Mouse (Mus musculus) left cerebral cortex, adult 2 months (tissue): ENCODE results near the gene Plcd4. TPM values are rescaled to one million over a fixed set of nuclear protein-coding genes. Genes with fewer than 3 reads are reported as not detected.
"Not testable (repeated sequence)": the region's sequence is repeated elsewhere in the genome, so short reads cannot be mapped to it uniquely, and the experiment has no call there.

Source experiments
- DNase-seq, 2 experiments: peaks; one replicate each; pipeline ENCODE4 v3.0.0; 2021 to 2022; ENCODE audit warnings: low spot score in 2 of 2, mixed read lengths in 1 of 2; ENCODE audit errors: extremely low spot score in 1 of 2
- H3K27ac ChIP-seq: fragments of 200-600 bp; 2 replicates; pipeline ENCODE4 v1.8.1; 2022
- H3K4me3 ChIP-seq: fragments of 200-600 bp; 2 replicates; pipeline ENCODE4 v1.8.1; 2022
- CTCF ChIP-seq: fragments of 200-600 bp; IDR thresholded peaks from 2 replicates; pipeline ENCODE4 v1.8.1; 2022; ENCODE audit warnings: antibody characterized with exemption, mild to moderate bottlenecking, moderate library complexity
- intact Hi-C: fragments of 180-260 bp; cut with DNase I; formaldehyde crosslinking; loops from one replicate; pipeline ENCODE4 v1.15.1; 2025
- long read RNA-seq, 2 experiments: library from polyadenylated mRNA; stranded (forward); transcript quantifications; one replicate each; pipeline ENCODE4 v2.0.0; 2021; ENCODE audit warnings: borderline mapping rate in 2 of 2
- total RNA-seq, 2 experiments: library from RNA; stranded (reverse); gene quantifications; 2 replicates each; pipeline ENCODE4 v1.2.3; 2021

Gene Plcd4
- total RNA-seq = 10 to 100 TPM; 16.0 to 16.7 TPM
- long read RNA-seq, experiment 1, transcript Plcd4-204 (17 exons, 2,720 nt) = major isoform, 25 of 30 reads
- long read RNA-seq, experiment 1, partial matches to known transcripts = 1 of 30 reads
- long read RNA-seq, experiment 1, other reads (novel, unspliced or antisense) = 4 of 30 reads
- long read RNA-seq, experiment 2, transcript Plcd4-204 (17 exons, 2,720 nt) = major isoform, 8 of 18 reads
- long read RNA-seq, experiment 2, partial matches to known transcripts = 0 of 18 reads
- long read RNA-seq, experiment 2, other reads (novel, unspliced or antisense) = 10 of 18 reads

- peak within 1 kb of the TSS; percentile 47 for H3K27ac ChIP-seq
- no peak for TF ChIP-seq CTCF
- H3K4me3 ChIP-seq = peak within 1 kb of the TSS; percentile 32; the same call in 1 of the 2 replicates
- intact Hi-C loops = no loop called here
- DNase-seq = peak in 1 of 2 experiments; percentile 16
These were observed at the start of gene Plcd4 for GRCm38 (mm10) chr1:74542451-74542961. Gene Plcd4 (plus strand): TSS chr1:74542888.

DNA sequence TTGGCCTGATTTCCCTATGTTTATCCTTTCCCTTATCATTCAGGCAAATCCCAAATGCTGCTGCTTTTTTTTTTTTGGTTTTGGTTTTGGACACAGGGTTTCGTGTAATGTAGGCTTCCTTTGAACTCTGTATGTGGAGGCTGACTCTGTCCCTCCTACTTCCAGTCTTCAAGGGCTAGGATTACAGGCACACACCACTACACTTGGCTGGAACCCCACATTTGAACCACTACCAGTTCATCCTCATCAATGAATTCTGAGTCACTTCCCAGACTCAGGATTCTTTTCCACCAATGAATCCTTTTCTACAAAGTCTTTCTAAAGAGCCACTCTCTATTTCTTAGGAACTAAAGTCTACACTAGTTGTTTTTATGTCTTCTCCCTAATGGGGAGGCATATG is 41.6 kb upstream of the Plcd4 start:
- H3K27ac ChIP-seq = no peak overlapping the region
- no peak overlapping the region for H3K4me3 ChIP-seq
- DNase-seq = no peak
- intact Hi-C loops = no loop called here
- TF ChIP-seq CTCF = no peak

DNA sequence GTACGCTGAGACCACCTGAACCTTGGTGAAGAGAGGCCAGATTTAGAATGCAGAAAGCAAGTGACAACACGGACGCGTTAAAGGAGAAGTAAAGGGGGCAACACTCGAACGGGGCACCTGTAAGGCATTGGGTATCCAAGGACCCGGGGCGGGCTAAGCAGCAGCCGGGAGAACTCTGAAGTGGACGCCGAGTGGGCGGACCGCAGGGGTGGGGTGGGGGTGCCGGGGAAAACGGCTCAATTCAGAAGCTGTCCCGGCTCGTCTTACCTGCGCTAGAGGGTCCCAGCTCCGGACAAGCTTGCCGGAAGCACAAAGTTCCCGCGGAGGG is 37.3 kb upstream of the Plcd4 start:
- no peak for DNase-seq
- H3K27ac ChIP-seq = peak overlapping the region; percentile 54; the same call in 1 of the 2 replicates
- intact Hi-C loops = loop anchor here (5.0 kb wide), 1 partner anchor 82 kb away; the partner anchor contains the start of genes Bcs1l and Zfp142
- no peak for TF ChIP-seq CTCF
- H3K4me3 ChIP-seq = peak overlapping the region; percentile 77

GRCm38 (mm10) chr1:74505721-74506464 is 36.8 kb upstream of the Plcd4 start, which contains the start of gene Cnot9:
Gene Cnot9 (plus strand): TSS chr1:74506058.
- Histone ChIP-seq H3K27ac (peak within 1 kb of the TSS; percentile 93), H3K4me3 (peak within 1 kb of the TSS; percentile 77)
- peak; percentile 100 for DNase-seq
- intact Hi-C loops = loop anchor here (5.0 kb wide), 1 partner anchor 81 kb away; the partner anchor contains the start of genes Bcs1l and Zfp142
- TF ChIP-seq CTCF = no peak

DNA sequence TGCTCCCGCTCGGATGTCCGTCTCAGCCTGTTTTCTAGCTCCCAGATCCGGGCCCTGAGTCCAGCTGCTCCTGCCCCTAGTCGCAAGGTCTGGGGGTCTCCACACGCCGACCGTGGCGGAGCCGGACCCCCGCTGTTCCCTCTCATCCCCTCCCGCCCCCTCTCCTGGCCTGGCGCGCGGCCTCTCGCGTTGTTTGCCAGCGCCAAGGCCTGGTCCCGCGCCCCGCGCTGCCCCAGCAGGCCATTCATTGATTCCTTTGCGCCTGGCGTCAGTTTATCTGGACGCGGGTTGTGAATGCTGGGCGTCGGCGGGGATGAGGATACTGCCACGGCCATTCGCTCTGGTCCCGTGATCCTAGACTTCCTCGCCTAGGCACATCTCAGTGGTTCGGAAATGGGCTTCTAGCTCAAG is 36.2 kb upstream of the Plcd4 start:
- intact Hi-C loops = loop anchor here (5.0 kb wide), 1 partner anchor 81 kb away; the partner anchor contains the start of genes Bcs1l and Zfp142
- peak overlapping the region; percentile 93 for H3K27ac ChIP-seq
- TF ChIP-seq CTCF = no peak
- DNase-seq = peak in 1 of 2 experiments; percentile 45
- H3K4me3 ChIP-seq = peak overlapping the region; percentile 77

- Histone ChIP-seq H3K27ac (no peak overlapping the region), H3K4me3 (no peak overlapping the region)
- no peak for TF ChIP-seq CTCF
- intact Hi-C loops = loop anchor here (5.0 kb wide), 1 partner anchor 80 kb away; the partner anchor contains the start of genes Bcs1l and Zfp142
- no peak for DNase-seq
These were observed 34.9 kb upstream of the Plcd4 start for GRCm38 (mm10) chr1:74507780-74508179.

- TF ChIP-seq CTCF = no peak
- H3K4me3 ChIP-seq = no peak overlapping the region
- intact Hi-C loops = no loop called here
- DNase-seq = no peak
- H3K27ac ChIP-seq = no peak overlapping the region
These were observed 31.4 kb upstream of the Plcd4 start for GRCm38 (mm10) chr1:74511306-74511705.

DNA sequence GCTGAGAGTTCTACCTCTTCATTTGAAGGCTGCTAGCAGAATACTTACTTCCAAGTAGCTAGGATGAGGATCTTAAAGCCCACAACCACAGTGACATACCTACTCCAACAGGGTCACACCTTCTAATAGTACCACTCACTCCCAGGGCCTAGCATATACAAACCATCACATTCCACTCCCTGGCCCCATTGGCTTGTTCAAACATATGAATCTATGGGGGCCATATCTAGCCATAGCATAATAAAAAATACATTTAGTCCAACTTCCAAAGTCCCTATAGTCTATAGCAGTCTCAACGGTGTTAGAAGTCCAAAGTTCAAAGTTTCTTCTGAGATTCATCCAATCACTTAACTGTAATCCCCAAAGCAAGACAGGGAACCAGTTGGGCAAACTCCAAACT is 29.7 kb upstream of the Plcd4 start:
- H3K4me3 ChIP-seq, H3K27ac ChIP-seq, DNase-seq, intact Hi-C loops: not testable (repeated sequence)

DNA sequence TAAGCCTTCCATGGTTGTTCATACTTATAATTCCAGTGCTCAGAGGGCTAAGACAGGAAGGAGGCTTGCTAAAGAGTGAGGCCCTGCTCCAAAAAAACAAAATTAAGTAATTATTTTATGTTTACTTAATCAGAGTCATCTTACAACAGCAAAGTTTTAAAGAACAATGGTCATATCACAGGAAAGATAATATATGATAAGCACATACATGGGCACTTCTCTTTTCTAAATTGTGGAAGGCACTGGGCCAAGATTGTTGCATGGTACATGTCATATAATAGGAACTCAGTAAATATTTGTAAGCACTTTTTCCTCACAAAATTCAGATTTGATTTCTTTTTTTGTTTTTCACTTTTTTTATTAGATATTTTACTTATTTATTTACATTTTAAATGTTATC is 22.8 kb upstream of the Plcd4 start:
- Histone ChIP-seq H3K27ac (no peak overlapping the region), H3K4me3 (no peak overlapping the region)
- DNase-seq = no peak
- TF ChIP-seq CTCF = no peak
- intact Hi-C loops = no loop called here

GRCm38 (mm10) chr1:74524746-74525145 is 17.9 kb upstream of the Plcd4 start:
- Histone ChIP-seq H3K4me3 (no peak overlapping the region), H3K27ac (no peak overlapping the region)
- no peak for TF ChIP-seq CTCF
- intact Hi-C loops = no loop called here
- DNase-seq = no peak

- no peak for TF ChIP-seq CTCF
- intact Hi-C loops = no loop called here
- no peak for DNase-seq
- no peak overlapping the region for H3K27ac ChIP-seq
- H3K4me3 ChIP-seq = no peak overlapping the region
These were observed 14.1 kb upstream of the Plcd4 start for GRCm38 (mm10) chr1:74528589-74528988.

- no peak for DNase-seq
- TF ChIP-seq CTCF = no peak
- no peak overlapping the region for H3K4me3 ChIP-seq
- intact Hi-C loops = no loop called here
- H3K27ac ChIP-seq = no peak overlapping the region
These were observed 4.0 kb upstream of the Plcd4 start for GRCm38 (mm10) chr1:74538650-74539049.
